ENCODE assay signal across 23 mouse cellular contexts in the genomic region with DNA sequence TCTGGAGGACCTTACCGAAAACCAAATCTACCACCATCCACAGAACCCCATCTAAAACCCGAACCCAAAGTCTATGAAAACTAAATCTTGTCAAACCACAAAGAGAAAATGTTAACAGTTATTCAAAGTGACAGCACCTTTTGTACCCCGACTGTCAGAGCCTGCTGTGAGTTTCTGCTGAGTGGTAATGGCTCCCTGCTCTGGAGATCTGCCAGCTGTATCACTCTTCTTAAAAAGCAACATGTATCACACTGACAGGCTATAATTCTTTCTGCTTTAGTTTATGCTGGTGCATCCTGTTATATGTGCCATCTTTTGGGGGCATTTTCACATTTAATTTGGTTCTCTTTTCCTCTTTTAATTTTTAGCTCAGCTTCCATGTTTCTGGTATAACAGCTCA.
DNase-seq lines count a peak whose midpoint lies in the region; ATAC-seq and TF ChIP-seq lines count a peak whose summit lies in the region.
"Had no signal": no experiment of that assay in that cellular context is flagged by ENCODE, and none has a peak within 500 bp of the region (broad histone marks: within the 10 kb centered on the region; RNA-seq: fewer than 3 reads in every experiment).

No protein-coding gene starts in this region.

- no peak overlapping the region for H3K9ac ChIP-seq in embryonic facial prominence, embryonic 14.5 days (ENCODE audit: low read depth, low read length)
- no peak overlapping the region for H3K9ac ChIP-seq in forebrain, postnatal 0 days
- H3K9ac ChIP-seq in forebrain, embryonic 12.5 days: no peak overlapping the region
- H3K9ac ChIP-seq in midbrain, embryonic 14.5 days (replicated peaks; ENCODE audit: low read length): no peak overlapping the region
- no peak overlapping the region for H3K9ac ChIP-seq in midbrain, embryonic 13.5 days (replicated peaks)
- H3K9ac ChIP-seq: embryonic facial prominence, embryonic 12.5 days; heart, embryonic 12.5 days; heart, embryonic 15.5 days; hindbrain, embryonic 14.5 days had no signal

- H3K36me3 ChIP-seq in embryonic facial prominence, embryonic 14.5 days (ENCODE audit: control insufficient read depth, insufficient read depth, low read length): no peaks in the 10 kb centered on the region
- H3K36me3 ChIP-seq in embryonic facial prominence, embryonic 10.5 days (replicated peaks): no peaks in the 10 kb centered on the region
- H3K36me3 ChIP-seq in forebrain, postnatal 0 days (ENCODE audit: insufficient read depth): no peaks in the 10 kb centered on the region
- H3K36me3 ChIP-seq in forebrain, embryonic 12.5 days (replicated peaks): no peaks in the 10 kb centered on the region
- no peaks in the 10 kb centered on the region for H3K36me3 ChIP-seq in midbrain, embryonic 14.5 days (ENCODE audit: control insufficient read depth, insufficient read depth, low read length)
- no peaks in the 10 kb centered on the region for H3K36me3 ChIP-seq in midbrain, embryonic 13.5 days
- H3K36me3 ChIP-seq: embryonic facial prominence, embryonic 12.5 days; heart, embryonic 12.5 days; heart, embryonic 15.5 days; hindbrain, embryonic 10.5 days had no signal

- no peak overlapping the region for H3K4me3 ChIP-seq in embryonic facial prominence, embryonic 14.5 days (ENCODE audit: low read depth, low read length)
- no peak overlapping the region for H3K4me3 ChIP-seq in embryonic facial prominence, embryonic 10.5 days
- no peak overlapping the region for H3K4me3 ChIP-seq in forebrain, postnatal 0 days (ENCODE audit: low read depth, low read length)
- H3K4me3 ChIP-seq in forebrain, embryonic 12.5 days (replicated peaks): no peak overlapping the region
- H3K4me3 ChIP-seq in midbrain, embryonic 14.5 days (replicated peaks; ENCODE audit: low read depth, low read length): no peak overlapping the region
- no peak overlapping the region for H3K4me3 ChIP-seq in midbrain, embryonic 13.5 days (replicated peaks)
- H3K4me3 ChIP-seq: embryonic facial prominence, embryonic 12.5 days; erythroblast, embryonic 14.5 days; heart, embryonic 12.5 days; heart, embryonic 15.5 days; hindbrain, embryonic 10.5 days had no signal

- H3K27me3 ChIP-seq in embryonic facial prominence, embryonic 14.5 days (replicated peaks; ENCODE audit: control insufficient read depth, insufficient read depth, low read length): no peaks in the 10 kb centered on the region
- H3K27me3 ChIP-seq in embryonic facial prominence, embryonic 10.5 days (replicated peaks; ENCODE audit: low read depth, poor library complexity, severe bottlenecking): no peaks in the 10 kb centered on the region
- H3K27me3 ChIP-seq in forebrain, postnatal 0 days (ENCODE audit: insufficient read depth, low read length): no peaks in the 10 kb centered on the region
- H3K27me3 ChIP-seq in forebrain, embryonic 12.5 days: no peaks in the 10 kb centered on the region
- no peaks in the 10 kb centered on the region for H3K27me3 ChIP-seq in midbrain, embryonic 14.5 days (ENCODE audit: control insufficient read depth, insufficient read depth, low read length)
- no peaks in the 10 kb centered on the region for H3K27me3 ChIP-seq in midbrain, embryonic 13.5 days
- H3K27me3 ChIP-seq: embryonic facial prominence, embryonic 12.5 days; heart, embryonic 12.5 days; heart, embryonic 15.5 days had no signal

- no peak for TF ChIP-seq CTCF in forebrain, postnatal 0 days (IDR thresholded peaks at IDR 0.05; ENCODE audit: low read depth)
- no peak for TF ChIP-seq CTCF in brain, embryonic 14.5 days (IDR thresholded peaks at IDR 0.05; ENCODE audit: borderline replicate concordance, extremely low read depth, insufficient read depth, insufficient read length)

- no peaks in the 10 kb centered on the region for H3K9me3 ChIP-seq in embryonic facial prominence, embryonic 14.5 days (ENCODE audit: control insufficient read depth, low read length)
- H3K9me3 ChIP-seq in embryonic facial prominence, embryonic 10.5 days: no peaks in the 10 kb centered on the region
- no peaks in the 10 kb centered on the region for H3K9me3 ChIP-seq in forebrain, postnatal 0 days (ENCODE audit: low read length)
- no peaks in the 10 kb centered on the region for H3K9me3 ChIP-seq in forebrain, embryonic 12.5 days
- H3K9me3 ChIP-seq in midbrain, embryonic 14.5 days (ENCODE audit: control insufficient read depth, low read length): no peaks in the 10 kb centered on the region
- no peaks in the 10 kb centered on the region for H3K9me3 ChIP-seq in midbrain, embryonic 13.5 days
- H3K9me3 ChIP-seq: embryonic facial prominence, embryonic 12.5 days; heart, embryonic 12.5 days; heart, embryonic 15.5 days; hindbrain, embryonic 10.5 days had no signal

- H3K27ac ChIP-seq in embryonic facial prominence, embryonic 14.5 days (replicated peaks; ENCODE audit: low read depth, low read length): no peak overlapping the region
- H3K27ac ChIP-seq in embryonic facial prominence, embryonic 10.5 days (replicated peaks): no peak overlapping the region
- no peak overlapping the region for H3K27ac ChIP-seq in forebrain, postnatal 0 days (ENCODE audit: low read depth, low read length)
- no peak overlapping the region for H3K27ac ChIP-seq in forebrain, embryonic 12.5 days
- no peak overlapping the region for H3K27ac ChIP-seq in midbrain, embryonic 14.5 days (replicated peaks; ENCODE audit: low read depth, low read length)
- H3K27ac ChIP-seq in midbrain, embryonic 13.5 days: no peak overlapping the region
- H3K27ac ChIP-seq: embryonic facial prominence, embryonic 12.5 days; heart, embryonic 15.5 days; hindbrain, embryonic 10.5 days; hindbrain, embryonic 14.5 days had no signal

- 42% methylated on average over 3 of the region's 3 CpGs for WGBS in embryonic facial prominence, embryonic 14.5 days
- 69% methylated on average over 3 of the region's 3 CpGs for WGBS in embryonic facial prominence, embryonic 10.5 days
- 36% methylated on average over 3 of the region's 3 CpGs for WGBS in forebrain, postnatal 0 days
- 59% methylated on average over 3 of the region's 3 CpGs for WGBS in forebrain, embryonic 12.5 days
- 44% methylated on average over 3 of the region's 3 CpGs for whole genome bisulfite sequencing in midbrain, embryonic 14.5 days
- 63% methylated on average over 3 of the region's 3 CpGs for WGBS in midbrain, embryonic 13.5 days

- H3K4me2 ChIP-seq in embryonic facial prominence, embryonic 14.5 days (ENCODE audit: low read depth, low read length): no peak overlapping the region
- H3K4me2 ChIP-seq in forebrain, postnatal 0 days (ENCODE audit: low read depth): no peak overlapping the region
- H3K4me2 ChIP-seq in forebrain, embryonic 12.5 days: no peak overlapping the region
- H3K4me2 ChIP-seq in midbrain, embryonic 14.5 days (ENCODE audit: low read length): no peak overlapping the region
- H3K4me2 ChIP-seq in midbrain, embryonic 13.5 days (replicated peaks): no peak overlapping the region
- H3K4me2 ChIP-seq: embryonic facial prominence, embryonic 12.5 days; heart, embryonic 12.5 days; heart, embryonic 15.5 days; hindbrain, embryonic 14.5 days had no signal

- ATAC-seq in embryonic facial prominence, embryonic 14.5 days (ENCODE audit: low read depth): no peak
- ATAC-seq in forebrain, postnatal 0 days: peak; percentile 32; the same call in 1 of the 2 replicates
- no peak for ATAC-seq in forebrain, embryonic 12.5 days (ENCODE audit: low FRiP score)
- ATAC-seq in midbrain, embryonic 14.5 days (ENCODE audit: low FRiP score, low TSS enrichment): no peak
- ATAC-seq in midbrain, embryonic 13.5 days: no peak
- ATAC-seq: CD4-positive, CD25-positive, alpha-beta regulatory T cell, adult 4 months; intestine, postnatal 0 days had no signal

- peak; percentile 2 for DNase-seq in embryonic facial prominence, embryonic 14.5 days (ENCODE audit: low spot score)
- no peak for DNase-seq in embryonic facial prominence, embryonic 10.5 days (ENCODE audit: low spot score)
- peak; percentile 30 for DNase-seq in forebrain, postnatal 0 days
- DNase-seq in midbrain, embryonic 14.5 days: peak; percentile 4
- peak; percentile 63 for DNase-seq in brain, embryonic 14.5 days (ENCODE audit: low read depth)
- DNase-seq in lung, postnatal 10 days: no peak
- DNase-seq: adrenal gland, adult 2 months; adrenal gland, postnatal 14 days; cerebellum, adult 18-20 months; cerebellum, adult 9-10 months; gastrocnemius, postnatal 25 days; heart, adult 18-20 months; heart, postnatal 36 days had no signal

- H3K4me1 ChIP-seq in embryonic facial prominence, embryonic 14.5 days (ENCODE audit: control insufficient read depth, insufficient read depth, low read length): no peaks in the 10 kb centered on the region
- H3K4me1 ChIP-seq in embryonic facial prominence, embryonic 10.5 days: no peaks in the 10 kb centered on the region
- H3K4me1 ChIP-seq in forebrain, postnatal 0 days (ENCODE audit: insufficient read depth): no peaks in the 10 kb centered on the region
- H3K4me1 ChIP-seq in forebrain, embryonic 12.5 days: no peaks in the 10 kb centered on the region
- H3K4me1 ChIP-seq in midbrain, embryonic 14.5 days (ENCODE audit: control insufficient read depth, insufficient read depth, low read length): no peaks in the 10 kb centered on the region
- no peaks in the 10 kb centered on the region for H3K4me1 ChIP-seq in midbrain, embryonic 13.5 days (replicated peaks)
- H3K4me1 ChIP-seq: embryonic facial prominence, embryonic 12.5 days; heart, embryonic 12.5 days; heart, embryonic 15.5 days; hindbrain, embryonic 10.5 days had no signal

- no peak for TF ChIP-seq POLR2A in brain, embryonic 14.5 days (IDR thresholded peaks at IDR 0.05; ENCODE audit: borderline replicate concordance, extremely low read depth, insufficient read depth, insufficient read length, poor library complexity, severe bottlenecking)

Comparison
In these comparisons a context has a peak if more than half of its experiments do, and no peak if none do; other contexts are left out.
1. DNase-seq: peak in embryonic facial prominence, embryonic 14.5 days (single experiment), forebrain, postnatal 0 days (single experiment), midbrain, embryonic 14.5 days (single experiment) and brain, embryonic 14.5 days (single experiment); none in embryonic facial prominence, embryonic 10.5 days (single experiment) and lung, postnatal 10 days (single experiment).